Mouse (Mus musculus): ENCODE data around the gene Cdc42bpb. TPM values are rescaled to one million over a fixed set of nuclear protein-coding genes. Genes with fewer than 3 reads are reported as not detected.

Gene Cdc42bpb
- polyA plus RNA-seq, 1 experiment from 2014 or later = 28.1 TPM

DNA sequence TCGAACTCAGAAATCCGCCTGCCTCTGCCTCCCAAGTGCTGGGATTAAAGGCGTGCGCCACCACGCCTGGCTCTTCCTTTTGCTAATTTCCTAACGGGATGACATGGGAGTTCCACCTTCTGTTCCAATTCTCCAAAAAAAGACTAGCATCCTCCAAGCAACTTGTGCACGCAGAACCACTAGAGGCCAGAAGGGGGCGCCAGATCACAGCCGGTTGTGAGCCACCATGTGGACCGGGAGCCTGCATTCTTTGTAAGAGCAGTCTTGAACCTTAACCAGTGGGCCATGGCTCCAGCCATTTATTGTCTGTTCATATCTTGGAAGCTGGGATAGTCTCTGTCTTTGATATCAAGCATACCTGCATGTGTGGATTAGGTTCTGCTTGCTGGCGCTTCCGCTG is 105.1 kb downstream of the Cdc42bpb start:
- H3K4me2 ChIP-seq = no peak overlapping the region
- H3K36me3 ChIP-seq (ENCODE audit: control insufficient read depth, insufficient read depth, low read length) = no peaks in the 10 kb centered on the region
- peaks cover 78% of the 10 kb centered on the region for H3K27me3 ChIP-seq (ENCODE audit: control insufficient read depth, insufficient read depth, low read length)
- H3K4me1 ChIP-seq (ENCODE audit: control insufficient read depth, insufficient read depth, low read length) = peaks cover 18% of the 10 kb centered on the region
- WGBS = 16% methylated on average over 12 of the region's 12 CpGs
- H3K9me3 ChIP-seq (ENCODE audit: control insufficient read depth, low read length) = no peaks in the 10 kb centered on the region
- H3K9ac ChIP-seq (ENCODE audit: low read length) = no peak overlapping the region
- H3K4me3 ChIP-seq (ENCODE audit: low read depth, low read length) = no peak overlapping the region
- DNase-seq (ENCODE audit: low spot score, missing footprints) (peak; percentile 98), ATAC-seq (ENCODE audit: low FRiP score) (no peak)
- no peak overlapping the region for H3K27ac ChIP-seq (ENCODE audit: low read depth, low read length)

DNA sequence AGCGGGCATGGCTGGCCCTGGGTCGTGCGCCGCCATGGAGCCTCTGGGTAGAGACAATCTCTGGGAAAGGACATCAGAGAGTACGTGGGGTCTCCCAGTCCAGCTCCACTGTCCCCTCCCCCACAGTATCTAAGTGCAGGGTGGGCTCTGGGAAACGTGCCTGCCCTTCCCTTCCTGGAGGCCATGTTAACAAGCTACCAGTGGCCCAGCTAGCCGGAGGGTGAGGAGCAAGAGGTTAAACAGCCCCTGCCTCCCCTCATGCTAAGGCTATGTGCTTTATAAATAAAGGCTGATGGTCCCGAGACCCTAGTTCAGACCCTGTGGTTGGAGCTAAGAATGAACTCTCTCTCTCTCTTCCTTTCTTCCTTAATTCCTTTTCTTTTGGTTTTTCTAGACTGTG is 105.6 kb downstream of the Cdc42bpb start:
- H3K9me3 ChIP-seq (ENCODE audit: control insufficient read depth, low read length) = no peaks in the 10 kb centered on the region
- no peaks in the 10 kb centered on the region for H3K36me3 ChIP-seq (ENCODE audit: control insufficient read depth, insufficient read depth, low read length)
- H3K27ac ChIP-seq (ENCODE audit: low read depth, low read length) = no peak overlapping the region
- ATAC-seq (ENCODE audit: low FRiP score) = no peak; the same call in 1 of the 2 replicates
- peaks cover 18% of the 10 kb centered on the region for H3K4me1 ChIP-seq (ENCODE audit: control insufficient read depth, insufficient read depth, low read length)
- H3K27me3 ChIP-seq (ENCODE audit: control insufficient read depth, insufficient read depth, low read length) = peaks cover 76% of the 10 kb centered on the region
- H3K4me3 ChIP-seq (ENCODE audit: low read depth, low read length) = no peak overlapping the region
- no peak overlapping the region for H3K9ac ChIP-seq (ENCODE audit: low read length)
- H3K4me2 ChIP-seq = no peak overlapping the region
- 21% methylated on average over 8 of the region's 8 CpGs for WGBS
- DNase-seq (ENCODE audit: low spot score, missing footprints) = peak; percentile 87

DNA sequence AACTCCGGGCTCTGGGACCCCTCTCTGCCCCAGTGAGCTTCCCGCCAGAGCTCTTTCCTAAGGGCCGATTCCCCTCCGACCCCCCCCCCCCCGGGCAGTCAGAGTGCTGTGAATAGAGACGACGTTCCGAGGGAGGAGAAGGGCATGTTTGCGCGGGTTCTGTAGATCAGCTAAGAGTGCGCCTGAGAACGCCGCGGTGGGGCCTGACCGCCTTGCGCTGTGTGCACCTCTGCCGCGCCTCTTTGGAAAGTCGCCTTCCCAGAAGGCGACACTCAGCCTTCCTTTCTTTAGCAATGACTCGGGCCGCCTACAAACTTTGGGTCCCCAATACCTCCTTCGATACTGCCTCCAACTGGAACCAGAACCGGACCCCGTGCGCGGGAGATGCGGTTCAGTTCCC is 106.1 kb downstream of the Cdc42bpb start:
- ATAC-seq (ENCODE audit: low FRiP score) (no peak), DNase-seq (ENCODE audit: low spot score, missing footprints) (peak; percentile 86)
- WGBS = 9% methylated on average over 26 of the region's 28 CpGs
- H3K4me2 ChIP-seq = no peak overlapping the region
- no peaks in the 10 kb centered on the region for H3K36me3 ChIP-seq (ENCODE audit: control insufficient read depth, insufficient read depth, low read length)
- H3K9ac ChIP-seq (ENCODE audit: low read length) = no peak overlapping the region
- H3K27me3 ChIP-seq (ENCODE audit: control insufficient read depth, insufficient read depth, low read length) = peaks cover 70% of the 10 kb centered on the region
- no peak overlapping the region for H3K4me3 ChIP-seq (ENCODE audit: low read depth, low read length)
- H3K27ac ChIP-seq (ENCODE audit: low read depth, low read length) = no peak overlapping the region
- H3K9me3 ChIP-seq (ENCODE audit: control insufficient read depth, low read length) = no peaks in the 10 kb centered on the region
- H3K4me1 ChIP-seq (ENCODE audit: control insufficient read depth, insufficient read depth, low read length) = peaks cover 18% of the 10 kb centered on the region

DNA sequence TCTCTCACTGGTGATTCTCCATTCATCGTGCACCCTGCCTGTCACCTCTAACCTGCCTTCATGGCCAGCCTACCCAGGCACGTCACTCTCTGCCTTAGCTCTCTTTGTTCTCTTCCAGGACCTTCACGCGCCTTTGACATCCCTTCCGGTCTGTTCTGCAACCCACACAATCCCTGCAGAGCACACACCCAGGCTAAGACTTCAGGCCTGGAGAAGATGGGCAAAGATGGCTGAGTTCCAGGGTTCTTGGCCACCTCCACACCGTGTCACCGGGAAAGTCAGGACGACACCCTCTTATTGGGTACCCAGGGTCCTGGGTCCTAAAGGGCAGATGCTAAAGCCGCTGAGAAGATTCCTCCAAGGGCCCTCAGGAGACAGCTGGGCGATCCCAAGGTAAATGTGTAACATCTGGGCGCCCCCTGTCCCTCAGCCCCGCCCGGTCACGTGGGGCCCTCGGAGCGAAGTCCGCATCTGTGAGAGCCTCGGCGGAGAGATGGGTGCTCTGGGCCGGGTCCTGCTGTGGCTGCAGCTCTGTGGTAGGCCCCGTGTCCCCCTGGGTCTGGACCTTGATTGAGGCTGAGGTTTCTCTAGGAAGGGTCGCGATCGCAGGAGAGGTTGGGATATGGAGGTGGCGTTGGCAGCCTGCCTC is 106.8 kb downstream of the Cdc42bpb start, which contains the start of gene Amn:
Gene Amn (plus strand): TSS at position 467 of the 649 bp plus-strand sequence.
- no peak for ATAC-seq (ENCODE audit: low FRiP score)
- no peak within 1 kb of the TSS for H3K9ac ChIP-seq (ENCODE audit: low read length)
- H3K27ac ChIP-seq (ENCODE audit: low read depth, low read length) = no peak within 1 kb of the TSS
- H3K27me3 ChIP-seq (ENCODE audit: control insufficient read depth, insufficient read depth, low read length) = peaks cover 63% of the 10 kb centered on the region
- 38% methylated on average over 25 of the region's 25 CpGs for WGBS
- H3K36me3 ChIP-seq (ENCODE audit: control insufficient read depth, insufficient read depth, low read length) = no peaks in the 10 kb centered on the region
- no peak within 1 kb of the TSS for H3K4me2 ChIP-seq
- no peak within 1 kb of the TSS for H3K4me3 ChIP-seq (ENCODE audit: low read depth, low read length)
- H3K4me1 ChIP-seq (ENCODE audit: control insufficient read depth, insufficient read depth, low read length) = peaks cover 20% of the 10 kb centered on the region
- no peaks in the 10 kb centered on the region for H3K9me3 ChIP-seq (ENCODE audit: control insufficient read depth, low read length)
- no peak for DNase-seq (ENCODE audit: low spot score, missing footprints)

DNA sequence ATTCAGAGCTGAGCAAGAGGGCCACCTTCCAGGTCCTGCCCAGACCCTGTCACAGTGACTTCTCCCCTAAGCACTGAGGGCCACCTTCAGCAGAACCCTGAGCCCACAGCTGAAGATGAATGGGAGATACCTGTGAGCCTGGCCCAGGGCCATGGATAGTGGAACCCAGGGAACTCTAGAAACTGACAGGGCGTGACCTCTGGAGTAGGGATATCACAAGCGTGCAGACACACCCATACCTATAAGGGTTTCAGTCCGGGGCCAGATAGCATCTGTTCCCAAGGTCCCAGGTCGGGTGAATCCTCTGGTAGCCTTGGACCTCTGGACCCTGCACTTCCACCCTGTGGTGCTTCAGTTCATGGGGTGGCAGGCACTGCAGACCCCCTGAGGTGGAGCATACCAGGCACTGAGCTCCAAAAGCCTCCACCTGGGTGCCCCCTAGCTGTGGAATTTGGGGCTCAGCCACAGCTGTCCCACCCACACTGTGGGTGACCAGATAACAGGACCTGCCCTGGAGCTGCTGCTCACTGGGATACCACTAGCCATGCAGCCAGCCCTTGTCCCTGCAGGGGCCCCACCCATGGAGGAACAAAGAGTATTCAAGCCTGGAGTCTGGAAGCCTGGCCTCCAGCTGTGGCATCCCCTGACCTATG is 109.7 kb downstream of the Cdc42bpb start:
- H3K36me3 ChIP-seq (ENCODE audit: control insufficient read depth, insufficient read depth, low read length) = peaks cover 6% of the 10 kb centered on the region
- 0 out of 2 replicates have a peak, but pooled peaks cover 2% of the 10 kb centered on the region for H3K4me1 ChIP-seq (ENCODE audit: control insufficient read depth, insufficient read depth, low read length)
- H3K27ac ChIP-seq (ENCODE audit: low read depth, low read length) = no peak overlapping the region
- no peaks in the 10 kb centered on the region for H3K9me3 ChIP-seq (ENCODE audit: control insufficient read depth, low read length)
- no peak overlapping the region for H3K4me3 ChIP-seq (ENCODE audit: low read depth, low read length)
- H3K27me3 ChIP-seq (ENCODE audit: control insufficient read depth, insufficient read depth, low read length) = peaks cover 34% of the 10 kb centered on the region
- H3K4me2 ChIP-seq = no peak overlapping the region
- no peak overlapping the region for H3K9ac ChIP-seq (ENCODE audit: low read length)
- DNase-seq (ENCODE audit: low spot score, missing footprints) = no peak
- WGBS = 79% methylated on average over 4 of the region's 4 CpGs
- ATAC-seq (ENCODE audit: low FRiP score) = no peak

DNA sequence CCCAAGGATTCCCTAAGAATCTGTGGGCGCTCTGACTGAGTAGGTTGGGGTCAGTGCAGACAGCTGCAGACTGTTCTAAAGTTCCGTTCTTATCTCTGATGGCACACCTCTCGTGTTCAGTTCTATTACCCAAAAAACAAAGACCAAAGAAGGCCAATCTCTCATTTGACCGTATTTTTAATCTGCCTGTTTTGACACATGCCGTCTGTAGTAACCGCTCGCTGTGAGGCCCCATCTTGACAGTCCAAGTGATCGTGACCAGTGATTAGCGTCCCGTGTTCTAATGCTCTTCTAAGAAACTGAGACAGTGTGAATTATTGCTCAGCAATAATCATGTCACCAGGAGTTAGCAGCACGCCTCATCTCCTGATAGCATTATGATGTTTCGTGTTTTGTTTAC is 110.9 kb downstream of the Cdc42bpb start:
- H3K36me3 ChIP-seq (ENCODE audit: control insufficient read depth, insufficient read depth, low read length) = peaks cover 6% of the 10 kb centered on the region
- 71% methylated on average over 12 of the region's 12 CpGs for WGBS
- no peaks in the 10 kb centered on the region for H3K9me3 ChIP-seq (ENCODE audit: control insufficient read depth, low read length)
- H3K27me3 ChIP-seq (ENCODE audit: control insufficient read depth, insufficient read depth, low read length) = peaks cover 22% of the 10 kb centered on the region
- no peak overlapping the region for H3K4me2 ChIP-seq
- H3K4me3 ChIP-seq (ENCODE audit: low read depth, low read length) = no peak overlapping the region
- H3K27ac ChIP-seq (ENCODE audit: low read depth, low read length) = no peak overlapping the region
- no peak overlapping the region for H3K9ac ChIP-seq (ENCODE audit: low read length)
- ATAC-seq (ENCODE audit: low FRiP score) = no peak
- DNase-seq (ENCODE audit: low spot score, missing footprints) = no peak
- H3K4me1 ChIP-seq (ENCODE audit: control insufficient read depth, insufficient read depth, low read length) = 0 out of 2 replicates have a peak, but pooled peaks cover 2% of the 10 kb centered on the region

DNA sequence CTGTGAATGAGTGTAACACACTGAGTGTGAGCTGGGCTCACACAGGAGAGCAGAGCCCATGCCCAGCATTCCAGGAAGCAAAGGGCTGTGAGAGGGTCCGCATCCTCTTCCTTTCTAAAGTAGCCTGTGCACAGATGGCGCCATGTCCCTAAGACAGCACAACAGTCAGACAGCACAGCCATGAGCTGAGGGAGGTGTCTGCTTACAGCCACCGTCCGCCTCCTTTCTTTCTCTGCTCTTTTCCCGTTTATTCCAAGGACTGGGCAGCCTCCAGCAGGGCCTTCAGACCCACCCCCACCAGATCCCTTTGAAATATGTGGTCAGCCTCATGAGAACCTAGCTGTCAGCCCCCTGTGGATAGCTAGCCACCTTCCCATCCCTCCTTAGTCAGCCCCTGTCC is 112.3 kb downstream of the Cdc42bpb start:
- Histone ChIP-seq H3K27me3 (ENCODE audit: control insufficient read depth, insufficient read depth, low read length) (peaks cover 8% of the 10 kb centered on the region), H3K9me3 (ENCODE audit: control insufficient read depth, low read length) (no peaks in the 10 kb centered on the region), H3K9ac (ENCODE audit: low read length) (no peak overlapping the region), H3K4me1 (ENCODE audit: control insufficient read depth, insufficient read depth, low read length) (0 out of 2 replicates have a peak, but pooled peaks cover 2% of the 10 kb centered on the region), H3K27ac (ENCODE audit: low read depth, low read length) (no peak overlapping the region), H3K4me2 (no peak overlapping the region), H3K4me3 (ENCODE audit: low read depth, low read length) (no peak overlapping the region), H3K36me3 (ENCODE audit: control insufficient read depth, insufficient read depth, low read length) (peaks cover 6% of the 10 kb centered on the region)
- no peak for ATAC-seq (ENCODE audit: low FRiP score)
- WGBS = 63% methylated on average over 5 of the region's 5 CpGs
- DNase-seq (ENCODE audit: low spot score, missing footprints) = no peak

DNA sequence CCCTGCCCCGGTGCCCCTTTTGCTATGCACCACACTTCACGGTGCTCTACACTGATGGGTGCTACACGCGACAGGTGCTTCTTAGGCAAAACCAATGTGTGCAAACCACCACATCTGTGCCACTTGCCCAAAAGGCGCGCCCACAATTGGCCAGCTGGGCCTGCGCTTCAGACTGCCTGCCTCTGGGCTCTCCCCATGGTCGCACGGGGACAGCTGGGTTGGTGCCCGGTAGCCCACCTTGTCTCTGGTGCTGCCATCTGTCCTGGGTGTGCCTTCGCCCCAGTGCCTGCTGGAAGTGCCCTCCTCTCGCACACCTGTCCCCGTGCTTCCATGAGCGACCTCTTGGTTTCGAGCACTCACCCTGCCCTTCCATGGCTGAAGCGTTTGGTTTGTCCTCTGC is 113.9 kb downstream of the Cdc42bpb start:
- Histone ChIP-seq H3K4me1 (ENCODE audit: control insufficient read depth, insufficient read depth, low read length) (0 out of 2 replicates have a peak, but pooled peaks cover 2% of the 10 kb centered on the region), H3K36me3 (ENCODE audit: control insufficient read depth, insufficient read depth, low read length) (peaks cover 6% of the 10 kb centered on the region), H3K4me2 (no peak overlapping the region), H3K27me3 (ENCODE audit: control insufficient read depth, insufficient read depth, low read length) (no peaks in the 10 kb centered on the region), H3K9ac (ENCODE audit: low read length) (no peak overlapping the region), H3K27ac (ENCODE audit: low read depth, low read length) (no peak overlapping the region), H3K4me3 (ENCODE audit: low read depth, low read length) (no peak overlapping the region), H3K9me3 (ENCODE audit: control insufficient read depth, low read length) (no peaks in the 10 kb centered on the region)
- DNase-seq (ENCODE audit: low spot score, missing footprints) = no peak
- WGBS = 98% methylated on average over 16 of the region's 16 CpGs
- ATAC-seq (ENCODE audit: low FRiP score) = no peak

DNA sequence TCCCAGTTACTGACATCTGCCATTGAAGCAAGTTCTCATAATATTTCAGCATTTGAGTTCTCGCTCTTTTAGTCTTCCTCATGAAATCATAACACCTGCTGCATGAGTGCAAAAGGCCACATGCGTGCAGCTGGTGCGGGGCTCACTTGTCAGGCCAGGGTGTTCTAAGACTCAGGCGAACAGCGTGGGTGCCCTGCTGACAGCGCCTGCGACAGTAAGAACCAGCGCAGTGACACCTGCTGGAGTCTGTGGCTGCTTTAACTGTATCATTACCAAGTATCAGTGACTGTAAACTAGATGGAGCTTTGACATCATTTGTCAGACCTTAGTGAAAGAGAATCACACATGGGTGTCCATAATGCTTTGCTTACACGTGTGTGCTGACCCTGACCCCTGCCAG is 126.3 kb downstream of the Cdc42bpb start:
- Histone ChIP-seq H3K4me3 (ENCODE audit: low read depth, low read length) (no peak overlapping the region), H3K27me3 (ENCODE audit: control insufficient read depth, insufficient read depth, low read length) (no peaks in the 10 kb centered on the region), H3K9ac (ENCODE audit: low read length) (no peak overlapping the region), H3K27ac (ENCODE audit: low read depth, low read length) (no peak overlapping the region), H3K9me3 (ENCODE audit: control insufficient read depth, low read length) (no peaks in the 10 kb centered on the region), H3K4me1 (ENCODE audit: control insufficient read depth, insufficient read depth, low read length) (no peaks in the 10 kb centered on the region), H3K4me2 (no peak overlapping the region), H3K36me3 (ENCODE audit: control insufficient read depth, insufficient read depth, low read length) (peaks cover 4% of the 10 kb centered on the region; the same call in 1 of the 2 replicates)
- no peak for ATAC-seq (ENCODE audit: low FRiP score)
- DNase-seq (ENCODE audit: low spot score, missing footprints) = no peak
- 79% methylated on average over 9 of the region's 9 CpGs for WGBS
